Comparison of ENCODE assay signal across 20 mouse cellular contexts in the genomic region with DNA sequence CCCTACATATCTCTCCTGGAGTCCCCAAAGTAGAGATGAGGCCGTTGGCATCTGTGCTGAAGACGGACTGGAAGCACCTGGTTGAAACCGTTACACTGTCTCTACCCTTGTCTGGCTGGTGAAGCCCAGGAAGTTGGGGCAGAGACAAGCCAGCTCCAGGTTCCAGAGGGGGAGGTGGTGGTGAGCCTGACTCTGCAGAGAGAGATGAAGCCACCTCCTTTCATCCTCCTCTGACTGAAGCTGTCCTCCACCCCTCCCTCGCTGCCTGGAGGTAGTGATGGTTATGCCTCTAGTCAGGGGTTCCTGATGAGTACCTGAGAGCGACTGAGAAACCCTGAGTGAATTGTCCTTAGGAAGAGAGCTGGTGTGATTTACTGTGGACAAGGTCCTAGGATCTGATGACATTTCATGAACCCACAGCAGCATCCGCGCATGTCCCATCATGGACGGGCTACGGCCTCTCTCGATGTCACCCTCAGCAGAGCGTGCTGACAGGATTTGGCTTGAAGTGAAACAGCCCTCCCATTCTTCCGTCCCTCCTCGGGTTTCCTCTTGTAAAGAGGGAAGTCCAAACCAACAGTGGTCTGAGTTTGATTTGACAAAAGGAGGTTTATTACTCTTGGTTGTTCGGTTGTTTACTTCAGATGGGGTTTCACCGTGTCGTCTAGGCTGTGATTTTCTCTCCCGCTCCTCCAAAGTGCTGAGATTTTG. TPM values are rescaled to one million over a fixed set of nuclear protein-coding genes. Genes with fewer than 3 reads are reported as not detected.
DNase-seq lines count a peak whose midpoint lies in the region; ATAC-seq and TF ChIP-seq lines count a peak whose summit lies in the region.
"Had no signal": no experiment of that assay in that cellular context is flagged by ENCODE, and none has a peak within 500 bp of the region (broad histone marks: within the 10 kb centered on the region; RNA-seq: fewer than 3 reads in every experiment).

No protein-coding gene starts in this region.

- no peaks in the 10 kb centered on the region for H3K36me3 ChIP-seq in heart, embryonic 15.5 days
- H3K36me3 ChIP-seq in heart, adult 2 months (ENCODE audit: control insufficient read depth, insufficient read depth, low read length) = no peaks in the 10 kb centered on the region
- H3K36me3 ChIP-seq: midbrain, embryonic 15.5 days had no signal

- H3K9me3 ChIP-seq in heart, embryonic 15.5 days (replicated peaks) = no peaks in the 10 kb centered on the region
- H3K9me3 ChIP-seq: G1E; hindbrain, embryonic 10.5 days; liver, embryonic 12.5 days; midbrain, embryonic 15.5 days had no signal

- no peak overlapping the region for H3K27ac ChIP-seq in heart, embryonic 15.5 days
- H3K27ac ChIP-seq in heart, adult 2 months = no peak overlapping the region
- H3K27ac ChIP-seq: hindbrain, embryonic 10.5 days; liver, embryonic 12.5 days; midbrain, embryonic 15.5 days had no signal

- no peak overlapping the region for H3K4me3 ChIP-seq in heart, embryonic 15.5 days
- no peak overlapping the region for H3K4me3 ChIP-seq in heart, adult 2 months
- H3K4me3 ChIP-seq: hindbrain, embryonic 10.5 days; liver, embryonic 12.5 days; midbrain, embryonic 15.5 days had no signal

- no peak for TF ChIP-seq POLR2A in heart, adult 2 months (IDR thresholded peaks at IDR 0.05; ENCODE audit: insufficient read depth, low read depth, low read length)

- ATAC-seq in heart, embryonic 15.5 days (replicated peaks; ENCODE audit: insufficient number of reproducible peaks, insufficient read depth, low FRiP score, low read depth) = no peak
- ATAC-seq: forebrain, embryonic 14.5 days; inflammation-experienced regulatory T-cells, adult 6 months; liver, embryonic 12.5 days; midbrain, embryonic 15.5 days had no signal

- intact Hi-C loops in heart, adult 2 months (cut with DNase I) = no loop called here

- no peak for TF ChIP-seq CTCF in heart, adult 2 months (IDR thresholded peaks at IDR 0.05)

- H3K9ac ChIP-seq in heart, embryonic 15.5 days = no peak overlapping the region
- no peak overlapping the region for H3K9ac ChIP-seq in heart, adult 2 months (ENCODE audit: low read depth, low read length)
- H3K9ac ChIP-seq: liver, embryonic 12.5 days; lung, embryonic 14.5 days; midbrain, embryonic 15.5 days had no signal

- WGBS in heart, embryonic 15.5 days = 58% methylated on average over 17 of the region's 17 CpGs
- WGBS in heart, adult 2 months = 67% methylated on average over 17 of the region's 17 CpGs

- H3K27me3 ChIP-seq in heart, embryonic 15.5 days = no peaks in the 10 kb centered on the region
- no peaks in the 10 kb centered on the region for H3K27me3 ChIP-seq in heart, adult 2 months (ENCODE audit: control insufficient read depth, insufficient read depth, low read length)
- H3K27me3 ChIP-seq: liver, embryonic 12.5 days; midbrain, embryonic 15.5 days had no signal

- peaks cover 10% of the 10 kb centered on the region for H3K4me1 ChIP-seq in heart, embryonic 15.5 days (replicated peaks)
- H3K4me1 ChIP-seq in heart, adult 2 months (ENCODE audit: control insufficient read depth, insufficient read depth, low read length) = peaks cover 16% of the 10 kb centered on the region

- no peaks in the 10 kb centered on the region for H3K79me2 ChIP-seq in heart, adult 2 months (replicated peaks; ENCODE audit: control insufficient read depth, insufficient read depth, low read length)

- peak overlapping the region; percentile 12; the same call in 1 of the 2 replicates for H3K4me2 ChIP-seq in heart, embryonic 15.5 days
- H3K4me2 ChIP-seq: liver, embryonic 12.5 days; lung, embryonic 14.5 days; midbrain, embryonic 15.5 days had no signal

- TF ChIP-seq EP300 in heart, adult 2 months (IDR thresholded peaks at IDR 0.05; ENCODE audit: insufficient read depth, low read depth, low read length) = no peak

- no peak for DNase-seq in heart, adult 2 months
- DNase-seq in CD4-positive, CD25-positive, alpha-beta regulatory T cell, adult 2 months (ENCODE audit: low read depth, low spot score) = peak; percentile 45
- DNase-seq in induced T-regulatory cell, adult 2 months (ENCODE audit: low read depth) = peak; percentile 59
- DNase-seq in thymus, postnatal 0 days (ENCODE audit: low spot score) = peak; percentile 83
- no peak for DNase-seq in layer of hippocampus, postnatal 25 days (ENCODE audit: extremely low spot score in 1 of 2, low spot score in 1 of 2)
- no peak for DNase-seq in layer of hippocampus, postnatal 36 days
- no peak for DNase-seq in lung, postnatal 36 days
- DNase-seq: cerebellum, adult 9-11 months; kidney, adult 8-10 months; left cerebral cortex, postnatal 4 days; lung, embryonic 14.5 days; right cerebral cortex, adult 18-20 months; spleen, adult 18-20 months had no signal

RNA-seq across cellular contexts. Expression of a gene that starts 28.5 kb away (rescaled TPM):
- polyA plus RNA-seq in heart, embryonic 15.5 days (2015; fragmentation: Nextera tagmentation; extraction: Ambion mirVana) = 0.88 and 1.9 TPM in 2 replicates
- total RNA-seq in heart, adult 2 months (2021) = 1 to 10 TPM in 1 of 2 experiments, under 1 TPM in 1; 0.86 to 1.6 TPM
- polyA plus RNA-seq in heart, adult 2 months (2012; rRNA removed) = 1.7 and 2.0 TPM in 2 replicates
- polyA plus RNA-seq in thymus, postnatal 0 days (2015; fragmentation: Nextera tagmentation; extraction: Ambion mirVana) = 9.2 and 9.7 TPM in 2 replicates
- total RNA-seq in layer of hippocampus, postnatal 25 days (2021) = 1 to 10 TPM; 3.8 to 4.1 TPM
- 1 to 10 TPM; 4.4 to 6.3 TPM for total RNA-seq in layer of hippocampus, postnatal 36 days (2021)

Comparison
In these comparisons a context has a peak if more than half of its experiments do, and no peak if none do; other contexts are left out.
1. DNase-seq: peak in CD4-positive, CD25-positive, alpha-beta regulatory T cell, adult 2 months (single experiment), induced T-regulatory cell, adult 2 months (single experiment) and thymus, postnatal 0 days (single experiment); none in heart, adult 2 months (0 of 2), layer of hippocampus, postnatal 25 days (0 of 2), layer of hippocampus, postnatal 36 days (0 of 2) and lung, postnatal 36 days (single experiment).